Mouse (Mus musculus): ENCODE results near the gene Arhgap31.

GRCm38 (mm10) chr16:38687673-38688072 is 25.4 kb downstream of the Arhgap31 start:
- no peak for TF ChIP-seq CTCF (IDR thresholded peaks at IDR 0.05 in 2 of 3, conservative IDR thresholded peaks at IDR 0.05 in 1 of 3; ENCODE audit: control insufficient read depth in 1 of 3, insufficient read depth in 1 of 3, low read depth in 2 of 3, low read length in 3 of 3, poor library complexity in 1 of 3, severe bottlenecking in 1 of 3)
- TF ChIP-seq POLR2AphosphoS5 (IDR thresholded peaks at IDR 0.05; ENCODE audit: borderline replicate concordance, low read depth, low read length), result no peak
- TF ChIP-seq USF1 (IDR thresholded peaks at IDR 0.05; ENCODE audit: low read depth, low read length), result no peak
- TF ChIP-seq E2F4 (IDR thresholded peaks at IDR 0.05; ENCODE audit: borderline replicate concordance, low read depth, low read length), result no peak
